Mouse (Mus musculus): ENCODE data around the gene Gm10273.

- TF ChIP-seq CTCF (IDR thresholded peaks at IDR 0.05; ENCODE audit: control insufficient read depth, insufficient read depth, insufficient read length), result no peak
- no peak for TF ChIP-seq USF1 (IDR thresholded peaks at IDR 0.05; ENCODE audit: low read depth)
- no peak for TF ChIP-seq CEBPB (IDR thresholded peaks at IDR 0.05; ENCODE audit: low read depth)
- no peak for TF ChIP-seq MAX (IDR thresholded peaks at IDR 0.05)
- TF ChIP-seq MYOG (IDR thresholded peaks at IDR 0.05; ENCODE audit: control insufficient read depth, extremely low read depth, insufficient read length), result no peak
Observed at GRCm38 (mm10) chr10:59403793-59404149, 8.3 kb downstream of the Gm10273 start.

All from C2C12 (cell line).